Mouse (Mus musculus) layer of hippocampus, adult 2 months (tissue): ENCODE data around the gene Hacl1. TPM values are rescaled to one million over a fixed set of nuclear protein-coding genes. Genes with fewer than 3 reads are reported as not detected.
A peak's percentile ranks its signal among the peaks of the same experiment; 100 is the strongest.

Experiments used
- DNase-seq, 2 experiments: peaks; one replicate each; pipeline ENCODE4 v3.0.0; 2022; ENCODE audit warnings: low spot score in 2 of 2
- H3K27ac ChIP-seq: fragments of 200-600 bp; 2 replicates; pipeline ENCODE4 v1.8.1; 2022
- H3K4me3 ChIP-seq: fragments of 200-600 bp; 2 replicates; pipeline ENCODE4 v1.8.1; 2022; ENCODE audit warnings: mild to moderate bottlenecking
- CTCF ChIP-seq: fragments of 200-600 bp; conservative IDR thresholded peaks from 2 replicates; pipeline ENCODE4 v1.8.1; 2022; ENCODE audit warnings: antibody characterized with exemption, mild to moderate bottlenecking, moderate library complexity
- total RNA-seq, 2 experiments: library from RNA; stranded (reverse); gene quantifications; 2 replicates each; pipeline ENCODE4 v1.2.3; 2021

Hacl1 gene
- total RNA-seq, 2 experiments from 2014 or later, result 7.0 to 9.4 TPM

DNA sequence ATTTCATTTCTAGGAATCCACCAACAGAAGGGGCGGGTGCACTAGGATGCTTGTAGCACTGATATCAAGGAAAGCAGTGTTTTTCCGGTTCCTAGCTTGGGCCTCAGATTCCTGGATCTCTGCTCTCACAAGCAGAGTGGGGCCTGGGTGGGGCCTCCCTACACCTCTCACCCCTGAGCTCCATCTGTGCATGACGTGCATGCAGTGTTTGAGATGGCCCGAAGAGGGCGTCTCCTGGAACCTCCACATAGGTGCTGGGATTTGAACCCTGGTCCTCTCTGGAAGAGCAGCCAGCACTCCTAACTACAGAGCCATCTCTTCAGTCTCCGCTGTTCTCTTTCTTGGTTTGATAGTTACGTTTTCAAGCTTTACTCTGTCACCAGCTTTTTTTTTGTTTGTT, 86.1 kb downstream of the Hacl1 start:
- Histone ChIP-seq H3K27ac (no peak overlapping the region), H3K4me3 (no peak overlapping the region)
- DNase-seq, result no peak
- peak; percentile 17; the same call in 1 of the 2 replicates for TF ChIP-seq CTCF

Other genes with a start within 250 kb of the Hacl1 start
- gene Sh3bp5, start 205.2 kb downstream of the Hacl1 start, total RNA-seq, result 100 to 1,000 TPM; 147 to 158 TPM
- gene Eaf1, start 146.9 kb downstream of the Hacl1 start, total RNA-seq, result 10 to 100 TPM; 13.7 to 19.4 TPM
- 10 to 100 TPM; 32.4 to 35.0 TPM for gene Mettl6, start 146.2 kb downstream of the Hacl1 start, total RNA-seq
- under 1 TPM in 1 of 2 experiments, not detected in 1; 0.41 TPM for gene Colq, start 49.9 kb downstream of the Hacl1 start, total RNA-seq
- under 1 TPM in 1 of 2 experiments, not detected in 1; 0.95 TPM for gene Gm49387, start 408 bp downstream of the Hacl1 start, total RNA-seq
- gene Btd, start 258 bp downstream of the Hacl1 start, total RNA-seq, result 1 to 10 TPM; 9.6 TPM
- 10 to 100 TPM; 45.6 to 55.5 TPM for gene Ankrd28, start 189.4 kb upstream of the Hacl1 start, total RNA-seq